Mouse (Mus musculus) midbrain, embryonic 16.5 days (tissue): Measurements from ENCODE around the gene Ypel2. TPM values are rescaled to one million over a fixed set of nuclear protein-coding genes. Genes with fewer than 3 reads are reported as not detected.
A peak's percentile ranks its signal among the peaks of the same experiment; 100 is the strongest.

Experiments
- ATAC-seq: fragments of 200-750 bp; cut with Nextera tagmentation; 2 replicates; pipeline ENCODE4 v1.8.0; 2017; ENCODE audit warnings: moderate TSS enrichment
- H3K27ac ChIP-seq: fragments of 300-500 bp; sonication (generic); 2 replicates; pipeline ENCODE4 v1.5.1; 2014; ENCODE audit warnings: mild to moderate bottlenecking, low read length, mixed read lengths
- H3K27me3 ChIP-seq: fragments of 300-500 bp; sonication (generic); 2 replicates; pipeline ENCODE4 v1.6.1; 2014; ENCODE audit warnings: low read depth, low read length, mixed read lengths; ENCODE audit not compliant: control insufficient read depth, insufficient read depth
- H3K36me3 ChIP-seq: fragments of 300-500 bp; sonication (generic); 2 replicates; pipeline ENCODE4 v1.6.1; 2014; ENCODE audit warnings: mild to moderate bottlenecking, low read length, moderate library complexity, mixed read lengths; ENCODE audit not compliant: control insufficient read depth, insufficient read depth
- H3K4me1 ChIP-seq: fragments of 300-500 bp; sonication (generic); 2 replicates; pipeline ENCODE4 v1.6.1; 2014; ENCODE audit warnings: mild to moderate bottlenecking, low read length, mixed read lengths; ENCODE audit not compliant: control insufficient read depth, insufficient read depth
- H3K4me2 ChIP-seq: fragments of 300-500 bp; sonication (generic); 2 replicates; pipeline ENCODE4 v1.6.1; 2014; ENCODE audit warnings: mild to moderate bottlenecking, low read length, mixed read lengths
- H3K4me3 ChIP-seq: fragments of 300-500 bp; sonication (generic); 2 replicates; pipeline ENCODE4 v1.5.1; 2014; ENCODE audit warnings: low read depth, mild to moderate bottlenecking, low read length, moderate library complexity, mixed read lengths
- H3K9ac ChIP-seq: fragments of 300-500 bp; sonication (generic); 2 replicates; pipeline ENCODE4 v1.6.1; 2014; ENCODE audit warnings: low read depth, low read length, mixed read lengths
- H3K9me3 ChIP-seq: fragments of 300-500 bp; sonication (generic); replicated peaks from 2 replicates; pipeline ENCODE4 v1.6.1; 2014; ENCODE audit warnings: mild to moderate bottlenecking, low read length, mixed read lengths; ENCODE audit not compliant: control insufficient read depth, poor library complexity, severe bottlenecking
- WGBS: fragments of 180-500 bp; shearing (Covaris S2); extraction: QIAGEN DNeasy Blood & Tissue Kit; methylation state at CpG from one replicate; pipeline ENCODE4 v1.1.7; 2014; 5-methylcytosine and 5-hydroxymethylcytosine counted together
- polyA plus RNA-seq: library from polyadenylated mRNA; unstranded; fragments of >200 nt; fragmentation: Nextera tagmentation; extraction: Ambion mirVana; gene quantifications from 2 replicates; pipeline ENCODE4 v1.2.1, GENCODE M21; 2015

Ypel2 gene
- polyA plus RNA-seq, 1 experiment from 2014 or later, result 6.5 TPM

GRCm38 (mm10) chr11:86895156-86895555 lies 98.4 kb downstream of the Ypel2 start:
- Histone ChIP-seq H3K36me3 (no peaks in the 10 kb centered on the region), H3K27ac (no peak overlapping the region), H3K4me1 (peaks cover 9% of the 10 kb centered on the region), H3K9ac (no peak overlapping the region), H3K27me3 (no peaks in the 10 kb centered on the region), H3K4me3 (no peak overlapping the region), H3K9me3 (no peaks in the 10 kb centered on the region), H3K4me2 (no peak overlapping the region)
- 65% methylated on average over 9 of the region's 9 CpGs for WGBS
- no peak for ATAC-seq

GRCm38 (mm10) chr11:86894171-86894577 lies 99.3 kb downstream of the Ypel2 start:
- ATAC-seq, result peak; percentile 83
- H3K4me1 ChIP-seq, result peaks cover 9% of the 10 kb centered on the region
- no peaks in the 10 kb centered on the region for H3K9me3 ChIP-seq
- 7% methylated on average over 19 of the region's 19 CpGs for WGBS
- peak overlapping the region; percentile 38 for H3K4me3 ChIP-seq
- H3K27ac ChIP-seq, result no peak overlapping the region
- H3K27me3 ChIP-seq, result no peaks in the 10 kb centered on the region
- H3K36me3 ChIP-seq, result no peaks in the 10 kb centered on the region
- H3K9ac ChIP-seq, result peak overlapping the region; percentile 56
- H3K4me2 ChIP-seq, result peak overlapping the region; percentile 74

GRCm38 (mm10) chr11:86892996-86893670 lies 100.4 kb downstream of the Ypel2 start:
- Histone ChIP-seq H3K9ac (no peak overlapping the region), H3K4me1 (peaks cover 5% of the 10 kb centered on the region), H3K27me3 (no peaks in the 10 kb centered on the region), H3K4me2 (no peak overlapping the region), H3K4me3 (no peak overlapping the region), H3K27ac (no peak overlapping the region), H3K36me3 (no peaks in the 10 kb centered on the region), H3K9me3 (no peaks in the 10 kb centered on the region)
- no peak for ATAC-seq
- 76% methylated on average over 15 of the region's 15 CpGs for WGBS

Other genes with a start within 250 kb of the Ypel2 start
- 167 and 177 TPM in 2 replicates for gene Cltc, start 236.1 kb downstream of the Ypel2 start, polyA plus RNA-seq
- 19.6 and 21.5 TPM in 2 replicates for gene Dhx40, start 186.0 kb downstream of the Ypel2 start, polyA plus RNA-seq
- gene Gdpd1, start 80.4 kb upstream of the Ypel2 start, polyA plus RNA-seq, result 177 and 178 TPM in 2 replicates
- 22.3 and 23.1 TPM in 2 replicates for gene Smg8, start 93.1 kb upstream of the Ypel2 start, polyA plus RNA-seq
- 1.5 and 1.7 TPM in 2 replicates for gene Prr11, start 115.0 kb upstream of the Ypel2 start, polyA plus RNA-seq
- 42.4 and 46.9 TPM in 2 replicates for gene Ska2, start 115.5 kb upstream of the Ypel2 start, polyA plus RNA-seq
- gene Trim37, start 133.4 kb upstream of the Ypel2 start, polyA plus RNA-seq, result 89.6 and 93.4 TPM in 2 replicates